Mouse (Mus musculus) CD4-positive naive resting alpha-beta T cell, adult 76 days (primary cell): ENCODE data around the gene Rhox4b. TPM values are rescaled to one million over a fixed set of nuclear protein-coding genes. Genes with fewer than 3 reads are reported as not detected.

Experiments used
- total RNA-seq: library from RNA; stranded (reverse); gene quantifications from one replicate; pipeline ENCODE4 v1.2.4, GENCODE M21; 2023

The Rhox4b gene
- not detected for total RNA-seq

GRCm38 (mm10) chrX:37432194-37432593 is at the start of gene Rhox4b:
Rhox4b (plus strand) TSS chrX:37432494.

GRCm38 (mm10) chrX:37390548-37390947 is 41.7 kb upstream of the Rhox4b start, which contains the start of gene Rhox4a2:
Rhox4a2 (plus strand) TSS chrX:37390848.

GRCm38 (mm10) chrX:37411767-37412166 is 20.5 kb upstream of the Rhox4b start, which contains the start of gene Rhox2b:
Rhox2b (plus strand) TSS chrX:37412067.

GRCm38 (mm10) chrX:37453380-37453779 is 21.1 kb downstream of the Rhox4b start, which contains the start of gene Rhox2c:
Rhox2c (plus strand) TSS chrX:37453680.

GRCm38 (mm10) chrX:37458285-37458684 is 26.0 kb downstream of the Rhox4b start, which contains the start of gene Rhox3c:
Rhox3c (plus strand) TSS chrX:37458585.

GRCm38 (mm10) chrX:37480037-37480436 is 47.7 kb downstream of the Rhox4b start, which contains the start of gene Rhox4c:
Rhox4c (plus strand) TSS chrX:37480337.

Other genes with a start within 250 kb of the Rhox4b start
- gene Ndufa1, start 241.3 kb upstream of the Rhox4b start, total RNA-seq = 72.5 TPM
- 2.5 TPM for gene Rnf113a1, start 241.2 kb upstream of the Rhox4b start, total RNA-seq
- gene Gm9, start 221.5 kb upstream of the Rhox4b start, total RNA-seq = not detected
- gene Rhox1, start 210.2 kb upstream of the Rhox4b start, total RNA-seq = not detected
- gene Rhox2a, start 187.5 kb upstream of the Rhox4b start, total RNA-seq = not detected
- gene Rhox3a, start 182.6 kb upstream of the Rhox4b start, total RNA-seq = not detected
- gene Rhox4a, start 167.2 kb upstream of the Rhox4b start, total RNA-seq = not detected
- gene Rhox3a2, start 52.5 kb upstream of the Rhox4b start, total RNA-seq = not detected
- not detected for gene Rhox4a2, start 41.6 kb upstream of the Rhox4b start, total RNA-seq
- not detected for gene Rhox2b, start 20.4 kb upstream of the Rhox4b start, total RNA-seq
- not detected for gene Rhox2c, start 21.2 kb downstream of the Rhox4b start, total RNA-seq
- gene Rhox3c, start 26.1 kb downstream of the Rhox4b start, total RNA-seq = not detected
- not detected for gene Rhox4c, start 47.8 kb downstream of the Rhox4b start, total RNA-seq
- gene Rhox2d, start 60.9 kb downstream of the Rhox4b start, total RNA-seq = not detected
- not detected for gene Rhox4d, start 81.9 kb downstream of the Rhox4b start, total RNA-seq
- gene Rhox2e, start 98.0 kb downstream of the Rhox4b start, total RNA-seq = not detected
- gene Rhox3e, start 109.5 kb downstream of the Rhox4b start, total RNA-seq = not detected
- gene Rhox4e, start 124.9 kb downstream of the Rhox4b start, total RNA-seq = not detected
- gene Rhox2f, start 138.9 kb downstream of the Rhox4b start, total RNA-seq = not detected
- gene Rhox3f, start 148.5 kb downstream of the Rhox4b start, total RNA-seq = not detected
- gene Rhox4f, start 175.2 kb downstream of the Rhox4b start, total RNA-seq = not detected
- not detected for gene Rhox3g, start 196.1 kb downstream of the Rhox4b start, total RNA-seq
- not detected for gene Rhox2g, start 211.0 kb downstream of the Rhox4b start, total RNA-seq
- not detected for gene Rhox4g, start 218.8 kb downstream of the Rhox4b start, total RNA-seq
- not detected for gene Rhox3h, start 236.3 kb downstream of the Rhox4b start, total RNA-seq
- not detected for gene Rhox2h, start 240.8 kb downstream of the Rhox4b start, total RNA-seq